Mouse (Mus musculus) right cerebral cortex, postnatal 14 days (tissue): ENCODE measurements around the gene Micu1.

ENCODE experiments used
- DNase-seq: peaks from one replicate; pipeline ENCODE4 v3.0.0; 2022

Micu1 gene

GRCm38 (mm10) chr10:59780698-59781097, 78.4 kb downstream of the Micu1 start:
- DNase-seq: no peak

GRCm38 (mm10) chr10:59781205-59781931, 79.1 kb downstream of the Micu1 start:
- DNase-seq: no peak

- DNase-seq: no peak
Observed at GRCm38 (mm10) chr10:59784731-59785685, 82.7 kb downstream of the Micu1 start.

- DNase-seq: no peak
Observed at GRCm38 (mm10) chr10:59786289-59786688, 84.0 kb downstream of the Micu1 start.

- no peak for DNase-seq
Observed at GRCm38 (mm10) chr10:59787140-59787800, 85.0 kb downstream of the Micu1 start.

- no peak for DNase-seq
Observed at GRCm38 (mm10) chr10:59787870-59788269, 85.6 kb downstream of the Micu1 start.

- no peak for DNase-seq
Observed at GRCm38 (mm10) chr10:59790291-59790929, 88.1 kb downstream of the Micu1 start.

GRCm38 (mm10) chr10:59791896-59792295, 89.6 kb downstream of the Micu1 start:
- no peak for DNase-seq

GRCm38 (mm10) chr10:59792575-59793176, 90.4 kb downstream of the Micu1 start:
- no peak for DNase-seq

GRCm38 (mm10) chr10:59793454-59793853, 91.2 kb downstream of the Micu1 start:
- no peak for DNase-seq

GRCm38 (mm10) chr10:59795085-59795484, 92.8 kb downstream of the Micu1 start:
- DNase-seq: no peak

- DNase-seq: no peak
Observed at GRCm38 (mm10) chr10:59795902-59796301, 93.6 kb downstream of the Micu1 start.

- no peak for DNase-seq
Observed at GRCm38 (mm10) chr10:59798371-59798770, 96.1 kb downstream of the Micu1 start.

- no peak for DNase-seq
Observed at GRCm38 (mm10) chr10:59799303-59800044, 97.2 kb downstream of the Micu1 start.

GRCm38 (mm10) chr10:59800159-59800558, 97.9 kb downstream of the Micu1 start:
- DNase-seq: no peak

GRCm38 (mm10) chr10:59800826-59801501, 98.7 kb downstream of the Micu1 start:
- no peak for DNase-seq

GRCm38 (mm10) chr10:59808677-59809076, 106.4 kb downstream of the Micu1 start:
- DNase-seq: no peak

- no peak for DNase-seq
Observed at GRCm38 (mm10) chr10:59809991-59810574, 107.8 kb downstream of the Micu1 start.

- no peak for DNase-seq
Observed at GRCm38 (mm10) chr10:59812939-59813338, 110.7 kb downstream of the Micu1 start.

- DNase-seq: no peak
Observed at GRCm38 (mm10) chr10:59813759-59814158, 111.5 kb downstream of the Micu1 start.
